Mouse (Mus musculus): ENCODE results near the gene P2rx7.
"Not testable (repeated sequence)": the region's sequence is repeated elsewhere in the genome, so short reads cannot be mapped to it uniquely, and the experiment has no call there.

Gene P2rx7

GRCm38 (mm10) chr5:122647256-122647924, 3.7 kb downstream of the P2rx7 start:
- no peak for DNase-seq (ENCODE audit: low spot score)

GRCm38 (mm10) chr5:122647952-122648374, 4.3 kb downstream of the P2rx7 start:
- not testable (repeated sequence) for DNase-seq (ENCODE audit: low spot score)

GRCm38 (mm10) chr5:122649264-122649663, 5.6 kb downstream of the P2rx7 start:
- DNase-seq (ENCODE audit: low spot score), result peak; percentile 29

- no peak for DNase-seq (ENCODE audit: low spot score)
Observed at GRCm38 (mm10) chr5:122650100-122650499, 6.4 kb downstream of the P2rx7 start.

- no peak for DNase-seq (ENCODE audit: low spot score)
Observed at GRCm38 (mm10) chr5:122652506-122652905, 8.8 kb downstream of the P2rx7 start.

GRCm38 (mm10) chr5:122653112-122653445, 9.4 kb downstream of the P2rx7 start:
- no peak for DNase-seq (ENCODE audit: low spot score)

GRCm38 (mm10) chr5:122653446-122654267, 9.9 kb downstream of the P2rx7 start:
- DNase-seq (ENCODE audit: low spot score), result no peak

- no peak for DNase-seq (ENCODE audit: low spot score)
Observed at GRCm38 (mm10) chr5:122654268-122654573, 10.5 kb downstream of the P2rx7 start.

GRCm38 (mm10) chr5:122656808-122657207, 13.1 kb downstream of the P2rx7 start:
- no peak for DNase-seq (ENCODE audit: low spot score)

GRCm38 (mm10) chr5:122662501-122662900, 18.8 kb downstream of the P2rx7 start:
- no peak for DNase-seq (ENCODE audit: low spot score)

- no peak for DNase-seq (ENCODE audit: low spot score)
Observed at GRCm38 (mm10) chr5:122665036-122665435, 21.3 kb downstream of the P2rx7 start.

- DNase-seq (ENCODE audit: low spot score), result peak; percentile 47
Observed at GRCm38 (mm10) chr5:122668981-122669897, 25.5 kb downstream of the P2rx7 start.

- not testable (repeated sequence) for DNase-seq (ENCODE audit: low spot score)
Observed at GRCm38 (mm10) chr5:122671641-122672040, 27.9 kb downstream of the P2rx7 start.

- DNase-seq (ENCODE audit: low spot score), result no peak
Observed at GRCm38 (mm10) chr5:122672298-122672697, 28.6 kb downstream of the P2rx7 start.

- DNase-seq (ENCODE audit: low spot score), result no peak
Observed at GRCm38 (mm10) chr5:122676002-122676401, 32.3 kb downstream of the P2rx7 start.

- no peak for DNase-seq (ENCODE audit: low spot score)
Observed at GRCm38 (mm10) chr5:122677983-122678382, 34.3 kb downstream of the P2rx7 start.

GRCm38 (mm10) chr5:122679881-122680280, 36.2 kb downstream of the P2rx7 start:
- DNase-seq (ENCODE audit: low spot score), result no peak

- DNase-seq (ENCODE audit: low spot score), result no peak
Observed at GRCm38 (mm10) chr5:122681276-122681675, 37.6 kb downstream of the P2rx7 start.

GRCm38 (mm10) chr5:122683926-122684325, 40.2 kb downstream of the P2rx7 start:
- DNase-seq (ENCODE audit: low spot score), result no peak

GRCm38 (mm10) chr5:122687391-122687790, 43.7 kb downstream of the P2rx7 start:
- no peak for DNase-seq (ENCODE audit: low spot score)

GRCm38 (mm10) chr5:122689153-122689552, 45.4 kb downstream of the P2rx7 start:
- no peak for DNase-seq (ENCODE audit: low spot score)

GRCm38 (mm10) chr5:122690486-122690885, 46.8 kb downstream of the P2rx7 start:
- no peak for DNase-seq (ENCODE audit: low spot score)

All from MN1 (cell line).